24 mouse cellular contexts compared by ENCODE assay signal in the genomic region with DNA sequence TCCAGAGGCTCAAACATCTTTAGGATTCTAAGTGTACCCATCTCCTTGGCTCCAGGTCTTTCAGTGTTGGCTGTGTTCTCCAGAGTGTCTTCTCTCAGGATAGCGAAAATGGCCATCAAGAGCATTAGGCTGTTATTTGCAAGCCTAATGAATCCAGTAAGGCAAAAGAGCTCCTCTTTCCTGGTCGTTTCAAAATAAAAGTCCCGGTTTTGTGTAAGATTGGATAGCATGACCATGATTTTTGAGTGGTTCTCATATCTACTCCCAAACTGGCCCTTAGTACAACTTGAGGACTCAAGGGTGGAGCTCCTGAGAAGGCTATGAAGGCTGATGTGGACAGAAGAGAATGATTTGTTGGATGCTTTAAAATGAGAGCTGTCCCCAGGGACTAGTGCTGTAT.
A peak's percentile ranks its signal among the peaks of the same experiment; 100 is the strongest.
DNase-seq lines count a peak whose midpoint lies in the region; ATAC-seq lines count a peak whose summit lies in the region.
"Had no signal": no experiment of that assay in that cellular context is flagged by ENCODE, and none has a peak within 500 bp of the region (broad histone marks: within the 10 kb centered on the region; RNA-seq: fewer than 3 reads in every experiment).

No protein-coding gene starts in this region.

- no peak overlapping the region for H3K4me3 ChIP-seq in heart, embryonic 10.5 days
- no peak overlapping the region for H3K4me3 ChIP-seq in midbrain, embryonic 14.5 days (replicated peaks; ENCODE audit: low read depth, low read length)
- no peak overlapping the region for H3K4me3 ChIP-seq in midbrain, embryonic 13.5 days (replicated peaks)
- H3K4me3 ChIP-seq: embryonic facial prominence, embryonic 15.5 days; erythroblast, embryonic 14.5 days; forebrain, embryonic 10.5 days; heart, adult 2 months; heart, embryonic 12.5 days; hindbrain, embryonic 10.5 days; hindbrain, embryonic 15.5 days had no signal

- H3K27ac ChIP-seq in heart, embryonic 10.5 days = no peak overlapping the region
- no peak overlapping the region for H3K27ac ChIP-seq in midbrain, embryonic 14.5 days (replicated peaks; ENCODE audit: low read depth, low read length)
- no peak overlapping the region for H3K27ac ChIP-seq in midbrain, embryonic 13.5 days
- H3K27ac ChIP-seq: embryonic facial prominence, embryonic 15.5 days; forebrain, embryonic 10.5 days; heart, adult 2 months; hindbrain, embryonic 10.5 days; hindbrain, embryonic 15.5 days had no signal

- no peak overlapping the region for H3K4me2 ChIP-seq in midbrain, embryonic 14.5 days (ENCODE audit: low read length)
- no peak overlapping the region for H3K4me2 ChIP-seq in midbrain, embryonic 13.5 days (replicated peaks)
- H3K4me2 ChIP-seq: embryonic facial prominence, embryonic 15.5 days; heart, embryonic 12.5 days; hindbrain, embryonic 15.5 days had no signal

- H3K27me3 ChIP-seq in heart, embryonic 10.5 days (ENCODE audit: insufficient read depth, poor library complexity, severe bottlenecking) = no peaks in the 10 kb centered on the region
- H3K27me3 ChIP-seq in midbrain, embryonic 14.5 days (ENCODE audit: control insufficient read depth, insufficient read depth, low read length) = no peaks in the 10 kb centered on the region
- H3K27me3 ChIP-seq in midbrain, embryonic 13.5 days = no peaks in the 10 kb centered on the region
- H3K27me3 ChIP-seq: embryonic facial prominence, embryonic 15.5 days; heart, embryonic 12.5 days; hindbrain, embryonic 15.5 days had no signal

- no peak for ATAC-seq in midbrain, embryonic 14.5 days (ENCODE audit: low FRiP score, low TSS enrichment)
- no peak for ATAC-seq in midbrain, embryonic 13.5 days
- ATAC-seq: CD4-positive, CD25-positive, alpha-beta regulatory T cell, adult 4 months; inflammation-experienced regulatory T-cells, adult 6 months; intestine, postnatal 0 days had no signal

- H3K9me3 ChIP-seq in heart, embryonic 10.5 days = no peaks in the 10 kb centered on the region
- no peaks in the 10 kb centered on the region for H3K9me3 ChIP-seq in midbrain, embryonic 14.5 days (ENCODE audit: control insufficient read depth, low read length)
- peaks cover 4% of the 10 kb centered on the region; the same call in 1 of the 2 replicates for H3K9me3 ChIP-seq in midbrain, embryonic 13.5 days
- H3K9me3 ChIP-seq: embryonic facial prominence, embryonic 15.5 days; forebrain, embryonic 10.5 days; heart, embryonic 12.5 days; hindbrain, embryonic 15.5 days had no signal

- H3K36me3 ChIP-seq in heart, embryonic 10.5 days = no peaks in the 10 kb centered on the region
- no peaks in the 10 kb centered on the region for H3K36me3 ChIP-seq in midbrain, embryonic 14.5 days (ENCODE audit: control insufficient read depth, insufficient read depth, low read length)
- H3K36me3 ChIP-seq in midbrain, embryonic 13.5 days = no peaks in the 10 kb centered on the region
- H3K36me3 ChIP-seq: embryonic facial prominence, embryonic 15.5 days; forebrain, embryonic 10.5 days; G1E; heart, embryonic 12.5 days; hindbrain, embryonic 10.5 days; hindbrain, embryonic 15.5 days had no signal

- peak; percentile 20 for DNase-seq in embryo, embryonic 10 days (ENCODE audit: low spot score)
- DNase-seq in embryo, embryonic 9.5 days (ENCODE audit: extremely low spot score) = no peak
- DNase-seq in heart, adult 11 months = peak; percentile 7
- no peak for DNase-seq in heart, embryonic 10.5 days (ENCODE audit: low spot score)
- peak; percentile 53 for DNase-seq in midbrain, embryonic 14.5 days
- peak; percentile 57 for DNase-seq in embryo, embryonic 10.5 days (ENCODE audit: low spot score)
- DNase-seq in thymus, postnatal 14 days = no peak
- DNase-seq: adrenal gland, postnatal 10 days; B cell, adult 2 months; cerebellum, adult 11-12 months; cerebellum, adult 9-10 months; cerebellum, postnatal 25 days; heart, adult 2 months had no signal

- 47% methylated on average over 3 of the region's 3 CpGs for WGBS in heart, embryonic 10.5 days
- 46% methylated on average over 3 of the region's 3 CpGs for WGBS in midbrain, embryonic 14.5 days
- WGBS in midbrain, embryonic 13.5 days = 41% methylated on average over 3 of the region's 3 CpGs

- no peaks in the 10 kb centered on the region for H3K4me1 ChIP-seq in heart, embryonic 10.5 days
- no peaks in the 10 kb centered on the region for H3K4me1 ChIP-seq in midbrain, embryonic 14.5 days (ENCODE audit: control insufficient read depth, insufficient read depth, low read length)
- no peaks in the 10 kb centered on the region for H3K4me1 ChIP-seq in midbrain, embryonic 13.5 days (replicated peaks)
- H3K4me1 ChIP-seq: embryonic facial prominence, embryonic 15.5 days; heart, embryonic 12.5 days; hindbrain, embryonic 10.5 days; hindbrain, embryonic 15.5 days had no signal

- H3K9ac ChIP-seq in midbrain, embryonic 14.5 days (replicated peaks; ENCODE audit: low read length) = no peak overlapping the region
- no peak overlapping the region for H3K9ac ChIP-seq in midbrain, embryonic 13.5 days (replicated peaks)
- H3K9ac ChIP-seq: embryonic facial prominence, embryonic 15.5 days; heart, embryonic 12.5 days; hindbrain, embryonic 15.5 days had no signal

Comparison
In these comparisons a context has a peak if more than half of its experiments do, and no peak if none do; other contexts are left out.
1. DNase-seq: peak in embryo, embryonic 10 days (single experiment), heart, adult 11 months (single experiment), midbrain, embryonic 14.5 days (single experiment) and embryo, embryonic 10.5 days (single experiment); none in embryo, embryonic 9.5 days (single experiment), heart, embryonic 10.5 days (single experiment) and thymus, postnatal 14 days (single experiment).